Mouse (Mus musculus) testis, adult 2 months (tissue): Measurements from ENCODE around the gene Col8a2.

Experiments used
- CTCF ChIP-seq: fragments of 200-500 bp; IDR thresholded peaks from 2 replicates; pipeline ENCODE4 v1.5.1; 2012; ENCODE audit warnings: low read depth, mild to moderate bottlenecking, inconsistent platforms, low read length, moderate library complexity; ENCODE audit not compliant: control insufficient read depth, insufficient read depth, insufficient replicate concordance
- POLR2A ChIP-seq: fragments of 200-500 bp; IDR thresholded peaks from 2 replicates; pipeline ENCODE4 v1.6.1; 2012; ENCODE audit warnings: low read depth, mild to moderate bottlenecking, inconsistent platforms, low read length, moderate library complexity; ENCODE audit not compliant: control insufficient read depth

DNA sequence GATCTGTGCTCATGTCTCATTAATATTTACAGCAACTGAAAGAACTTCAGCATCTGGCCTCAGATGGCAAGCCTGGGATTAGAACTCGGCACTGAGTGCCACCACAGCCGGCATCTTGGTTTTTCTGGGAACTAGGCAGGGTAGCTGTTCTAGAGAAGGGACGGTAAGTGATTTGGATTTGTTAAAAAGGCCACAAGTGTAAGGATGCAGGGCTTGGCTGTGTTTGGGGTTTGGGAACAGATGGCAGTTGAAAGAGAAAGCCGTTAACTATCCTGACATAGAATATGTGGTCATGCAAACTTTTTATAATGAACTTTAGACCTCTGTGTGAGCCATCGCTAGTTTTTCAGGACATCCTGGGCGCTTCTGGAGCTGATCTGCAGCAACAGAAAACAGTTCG lies 24.9 kb upstream of the Col8a2 start:
- TF ChIP-seq CTCF, result no peak
- no peak for TF ChIP-seq POLR2A
